Mouse (Mus musculus) testis, postnatal 10 days (tissue): ENCODE measurements around the gene Grcc10.

Experiments
- DNase-seq: peaks from one replicate; pipeline ENCODE4 v3.0.0; 2021; ENCODE audit warnings: low spot score

The Grcc10 gene

GRCm38 (mm10) chr6:124740888-124741761 lies at the start of gene Grcc10:
Gene Grcc10 (minus strand): TSS chr6:124741374.
- DNase-seq: peak; percentile 88

GRCm38 (mm10) chr6:124790121-124790520 lies 48.9 kb upstream of the Grcc10 start:
- DNase-seq: no peak

GRCm38 (mm10) chr6:124789519-124789918 lies 48.3 kb upstream of the Grcc10 start:
- no peak for DNase-seq

GRCm38 (mm10) chr6:124787722-124788121 lies 46.5 kb upstream of the Grcc10 start:
- no peak for DNase-seq

GRCm38 (mm10) chr6:124786756-124787420 lies 45.7 kb upstream of the Grcc10 start:
- DNase-seq: no peak

GRCm38 (mm10) chr6:124782436-124782835 lies 41.3 kb upstream of the Grcc10 start:
- peak; percentile 49 for DNase-seq

GRCm38 (mm10) chr6:124780917-124781316 lies 39.7 kb upstream of the Grcc10 start:
- DNase-seq: no peak

GRCm38 (mm10) chr6:124779984-124780416 lies 38.8 kb upstream of the Grcc10 start:
- peak; percentile 56 for DNase-seq

GRCm38 (mm10) chr6:124779222-124779983 lies 38.2 kb upstream of the Grcc10 start, which contains the start of gene Lrrc23:
Gene Lrrc23 (minus strand): TSS chr6:124779727.
- peak; percentile 54 for DNase-seq

- no peak for DNase-seq
Observed at GRCm38 (mm10) chr6:124770511-124770910, 29.3 kb upstream of the Grcc10 start.

- DNase-seq: no peak
Observed at GRCm38 (mm10) chr6:124770013-124770412, 28.8 kb upstream of the Grcc10 start.

GRCm38 (mm10) chr6:124769101-124769765 lies 28.1 kb upstream of the Grcc10 start, which contains the start of gene Eno2:
Gene Eno2 (minus strand): TSS chr6:124769673.
- DNase-seq: peak; percentile 65

GRCm38 (mm10) chr6:124768704-124769044 lies 27.5 kb upstream of the Grcc10 start:
- DNase-seq: no peak

GRCm38 (mm10) chr6:124767920-124768703 lies 26.9 kb upstream of the Grcc10 start:
- DNase-seq: peak; percentile 65

- DNase-seq: no peak
Observed at GRCm38 (mm10) chr6:124767536-124767919, 26.4 kb upstream of the Grcc10 start.

- DNase-seq: no peak
Observed at GRCm38 (mm10) chr6:124765951-124766350, 24.8 kb upstream of the Grcc10 start.

GRCm38 (mm10) chr6:124759259-124759658 lies 18.1 kb upstream of the Grcc10 start:
- DNase-seq: peak; percentile 89

GRCm38 (mm10) chr6:124758849-124759232 lies 17.7 kb upstream of the Grcc10 start:
- no peak for DNase-seq

GRCm38 (mm10) chr6:124757909-124758848 lies 17.0 kb upstream of the Grcc10 start:
- DNase-seq: peak; percentile 68

GRCm38 (mm10) chr6:124757351-124757880 lies 16.2 kb upstream of the Grcc10 start:
- DNase-seq: no peak
